Mouse (Mus musculus) bone marrow, adult 2 months (tissue): ENCODE data around the gene Mapkap1.

Experiments used
- CTCF ChIP-seq: fragments of 200-500 bp; IDR thresholded peaks from 2 replicates; pipeline ENCODE4 v1.5.1; 2011; ENCODE audit warnings: low read length, control low read depth; ENCODE audit not compliant: control insufficient read depth, insufficient read depth
- POLR2A ChIP-seq: fragments of 200-500 bp; IDR thresholded peaks from 2 replicates; pipeline ENCODE4 v1.6.1; 2011; ENCODE audit warnings: low read depth, mild to moderate bottlenecking, control low read depth, low read length, borderline replicate concordance; ENCODE audit not compliant: control insufficient read depth

DNA sequence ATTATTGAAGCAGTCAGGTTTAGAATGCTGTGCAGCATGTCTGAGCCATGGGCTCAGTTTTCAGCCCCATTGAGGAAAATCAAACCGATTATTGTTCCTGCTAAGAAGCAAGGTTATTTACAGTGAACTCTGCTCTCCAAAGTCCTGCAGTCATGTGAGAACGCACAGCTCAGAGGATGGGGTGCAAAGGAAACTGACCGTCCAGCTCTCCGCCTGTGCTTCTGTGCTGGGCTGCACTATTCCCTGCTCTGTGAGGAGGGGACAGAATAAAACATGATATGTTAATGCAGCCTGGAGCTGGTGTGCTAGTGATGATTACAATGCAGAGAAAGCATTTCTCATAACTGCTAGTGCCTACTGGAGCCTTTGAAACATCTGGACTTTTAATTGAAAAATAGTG, 74.8 kb downstream of the Mapkap1 start:
- TF ChIP-seq CTCF (no peak), POLR2A (no peak)
